Mouse (Mus musculus) layer of hippocampus, postnatal 14 days (tissue): ENCODE results near the gene Nubp1. TPM values are rescaled to one million over a fixed set of nuclear protein-coding genes. Genes with fewer than 3 reads are reported as not detected.

Experiments used
- DNase-seq, 2 experiments: peaks; one replicate each; pipeline ENCODE4 v3.0.0; 2021 to 2022; ENCODE audit warnings: low spot score in 2 of 2, mixed read lengths in 1 of 2
- total RNA-seq, 2 experiments: library from RNA; stranded (reverse); gene quantifications; 2 replicates each; pipeline ENCODE4 v1.2.3; 2021

Gene Nubp1
- total RNA-seq, 2 experiments from 2014 or later: 13.4 to 14.9 TPM

DNA sequence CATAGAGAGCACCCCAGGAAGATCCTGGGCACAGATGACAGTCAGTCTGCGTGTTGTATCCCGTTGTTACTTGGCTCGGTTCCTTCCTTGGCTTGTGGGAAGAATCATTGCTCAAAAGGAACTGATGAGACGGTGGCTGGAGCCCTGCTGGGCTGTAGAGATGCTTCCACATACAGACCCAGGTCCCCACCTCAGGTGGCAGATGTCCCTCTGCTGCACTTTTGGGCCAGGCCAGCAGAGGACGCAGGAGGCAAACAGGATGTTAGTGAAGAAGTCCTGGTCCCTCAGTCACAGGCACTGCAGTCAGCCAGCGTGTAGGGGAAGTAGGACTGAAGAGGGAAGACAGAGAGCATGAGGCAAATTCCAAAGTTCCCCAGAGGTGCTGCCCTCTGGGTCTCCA is 4.2 kb downstream of the Nubp1 start:
- peak; percentile 46 to 66 for DNase-seq

DNA sequence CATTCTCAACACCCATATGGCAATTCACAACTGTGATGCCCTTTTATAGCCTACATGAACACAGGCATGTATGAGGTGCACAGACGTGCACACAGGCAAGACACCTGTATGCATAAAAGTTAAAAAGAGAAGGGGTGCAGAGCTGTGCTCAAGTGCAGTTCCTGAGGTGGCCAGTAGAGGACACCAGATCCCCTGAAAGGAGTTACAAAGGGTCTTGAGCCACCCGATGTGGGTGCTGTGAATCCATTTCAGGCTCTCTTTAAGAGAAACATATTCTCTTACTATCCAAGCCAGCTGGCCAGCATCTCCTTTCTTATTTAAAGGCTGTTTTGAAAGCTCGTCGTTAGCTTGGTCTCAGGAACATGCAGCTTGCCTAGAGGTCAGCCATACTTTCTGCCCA is 5.1 kb downstream of the Nubp1 start:
- DNase-seq: no peak

- DNase-seq: no peak
These were observed 6.0 kb downstream of the Nubp1 start for GRCm38 (mm10) chr16:10417723-10418259.

GRCm38 (mm10) chr16:10420447-10421054 is 8.8 kb downstream of the Nubp1 start:
- no peak for DNase-seq

DNA sequence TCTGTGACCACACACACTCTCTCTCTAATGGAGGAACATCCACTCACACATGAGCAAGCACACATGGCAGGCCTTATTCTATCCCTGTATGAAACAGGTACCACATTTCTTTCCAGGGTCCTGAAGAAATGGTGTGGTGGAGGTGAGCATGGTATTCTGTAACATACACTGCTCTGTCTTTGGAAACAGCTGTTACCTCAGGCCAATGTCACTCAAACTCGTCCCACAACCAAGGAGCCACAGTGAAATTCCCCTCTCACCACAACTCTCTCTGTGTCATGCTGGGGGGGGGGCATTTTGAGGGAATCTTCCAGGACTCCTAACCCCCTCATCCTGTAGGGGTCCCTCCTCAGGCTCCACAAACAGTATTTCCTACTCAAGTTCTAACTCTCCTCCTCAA is 20.2 kb downstream of the Nubp1 start:
- DNase-seq: no peak

DNA sequence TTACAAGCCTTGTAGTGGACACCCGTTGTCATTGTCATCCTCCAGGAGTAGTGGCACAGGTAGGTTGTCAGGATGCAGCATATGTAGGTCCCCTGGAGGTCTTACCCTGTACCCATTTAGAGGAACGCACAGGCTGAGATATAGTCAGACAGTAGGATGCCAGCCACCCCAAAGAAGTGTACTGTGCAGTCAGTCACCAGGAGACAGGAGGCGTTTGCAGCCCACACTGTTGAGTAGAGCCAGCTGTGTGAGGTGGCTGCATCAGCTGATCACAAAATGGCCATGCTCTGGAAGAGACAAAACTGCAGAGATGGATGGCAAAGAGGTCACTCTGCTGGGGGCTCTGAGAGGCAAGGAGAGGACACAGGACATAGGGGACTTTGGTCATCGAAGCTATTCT is 20.6 kb downstream of the Nubp1 start:
- no peak for DNase-seq

- DNase-seq: no peak
These were observed 21.6 kb downstream of the Nubp1 start for GRCm38 (mm10) chr16:10433344-10433743.

DNA sequence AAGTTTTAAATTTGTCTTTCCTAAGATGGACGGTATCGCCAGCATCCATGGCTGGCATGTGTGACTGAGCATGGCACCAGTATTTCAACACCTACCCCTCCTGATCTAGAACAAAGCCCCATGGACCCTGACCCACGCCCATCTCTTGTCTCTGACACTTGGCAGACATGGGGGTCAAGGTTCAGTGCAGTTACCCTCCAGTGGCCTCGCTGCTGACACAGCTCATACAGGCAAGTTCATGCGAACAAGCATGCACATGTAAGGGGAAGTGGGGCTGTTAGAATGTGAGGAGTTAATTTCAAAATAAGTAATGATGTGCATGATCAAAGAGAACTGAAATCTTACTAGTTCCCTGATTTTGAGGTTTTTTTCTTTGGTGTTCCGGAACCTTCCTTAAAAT is 24.4 kb downstream of the Nubp1 start:
- DNase-seq: no peak

DNA sequence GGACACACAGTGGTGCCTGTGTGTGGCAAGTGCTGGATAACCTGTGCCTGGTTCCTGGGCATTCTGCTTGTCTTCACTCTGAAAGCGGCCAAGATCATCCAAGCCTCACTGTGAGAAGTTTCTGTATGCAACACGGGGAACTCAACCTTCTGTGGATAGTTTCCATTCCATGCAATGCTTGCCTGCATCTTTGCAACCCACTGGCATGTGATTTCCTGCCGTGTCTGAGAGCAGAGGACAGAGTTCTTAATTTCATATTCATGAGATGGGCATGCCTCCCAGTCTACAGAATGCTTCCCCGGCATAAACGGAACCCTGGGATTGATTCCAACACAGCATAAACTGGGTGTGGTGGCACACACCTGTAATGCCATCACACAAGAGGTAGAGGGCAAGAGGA is 26.3 kb downstream of the Nubp1 start:
- no peak for DNase-seq

GRCm38 (mm10) chr16:10441328-10441727 is 29.6 kb downstream of the Nubp1 start:
- no peak for DNase-seq

DNA sequence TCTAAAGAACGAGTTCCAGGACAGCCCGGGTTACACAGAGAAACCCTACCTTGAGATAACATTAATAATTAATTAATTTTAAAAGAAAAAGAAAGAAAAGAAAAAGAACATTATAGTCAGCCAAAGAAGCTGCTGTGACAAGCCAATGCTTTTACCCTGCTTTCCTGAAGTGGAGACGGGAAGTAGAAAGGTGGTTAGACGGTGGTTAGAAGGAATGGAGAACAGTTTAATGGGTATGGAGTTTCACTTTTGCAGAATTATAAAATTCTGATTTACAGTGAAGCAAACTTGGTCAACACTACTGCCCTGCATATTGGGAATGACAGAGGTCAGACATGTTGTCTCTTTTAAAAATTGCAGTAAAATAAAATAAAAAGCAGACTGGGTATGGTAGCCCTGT is 30.0 kb downstream of the Nubp1 start:
- DNase-seq: no peak

DNA sequence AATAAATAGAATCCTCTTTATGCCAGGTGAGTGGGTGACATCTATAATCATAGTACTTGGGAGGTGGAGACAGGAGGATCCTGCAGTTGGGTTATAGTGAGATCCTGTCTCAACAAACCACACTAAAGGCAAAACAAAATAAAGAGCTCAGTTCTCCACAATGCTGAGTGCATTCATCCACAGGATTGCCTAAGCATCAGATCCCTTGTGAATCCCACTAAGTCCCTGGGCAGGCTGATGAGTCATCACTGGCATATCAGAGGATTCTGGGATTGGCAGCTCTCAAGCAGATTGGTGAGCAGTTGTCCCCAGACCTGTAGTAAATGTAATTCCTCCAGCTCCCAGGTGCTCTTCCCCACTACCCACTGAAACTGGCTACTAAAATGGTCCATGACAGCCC is 32.0 kb downstream of the Nubp1 start:
- no peak for DNase-seq

- no peak for DNase-seq
These were observed 35.0 kb downstream of the Nubp1 start for GRCm38 (mm10) chr16:10446573-10447263.

DNA sequence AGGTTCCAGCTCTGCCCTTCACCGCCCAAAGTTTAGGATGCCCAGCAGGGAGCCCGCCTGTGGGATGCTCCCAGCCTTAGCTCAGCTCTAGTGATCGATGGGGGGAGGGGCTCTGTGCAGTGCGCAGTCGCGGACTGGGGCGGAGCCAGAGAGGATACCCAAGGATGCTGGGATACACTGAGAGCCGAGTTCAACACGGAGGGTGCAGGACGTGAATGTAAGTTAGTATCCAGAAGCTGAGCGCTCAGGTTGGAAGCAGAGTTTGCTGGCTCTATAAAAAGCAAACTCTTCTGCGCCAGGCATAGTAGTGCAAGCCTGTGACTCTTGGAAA is 35.5 kb downstream of the Nubp1 start, which contains the start of gene Tvp23a:
Gene Tvp23a, minus strand, starts transcription at position 99 of the 331 bp plus-strand sequence.
- peak; percentile 84 to 92 for DNase-seq

GRCm38 (mm10) chr16:10447781-10448180 is 36.0 kb downstream of the Nubp1 start:
- DNase-seq: no peak

DNA sequence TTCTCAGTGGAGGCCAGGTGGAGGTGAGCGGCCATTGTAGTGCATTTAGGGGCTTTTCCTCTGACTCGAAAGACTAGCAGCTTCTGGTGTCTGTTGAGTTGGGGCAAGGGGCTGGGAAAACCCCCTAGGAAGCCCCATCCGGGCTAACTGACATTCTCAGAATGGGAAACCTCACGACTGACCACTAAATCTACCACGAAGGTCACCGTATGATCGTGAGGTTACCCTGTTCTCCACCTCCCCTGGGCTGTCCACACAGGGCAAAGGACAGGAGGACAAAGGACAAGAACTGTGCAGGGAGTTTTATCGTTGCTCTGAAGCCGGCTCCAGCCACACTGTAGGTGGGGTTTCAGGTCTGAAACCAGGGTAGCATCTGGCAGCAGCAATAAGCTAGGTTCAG is 37.2 kb downstream of the Nubp1 start:
- no peak for DNase-seq

- no peak for DNase-seq
These were observed 40.2 kb downstream of the Nubp1 start for GRCm38 (mm10) chr16:10451906-10452305.

GRCm38 (mm10) chr16:10452445-10452896 is 40.7 kb downstream of the Nubp1 start:
- peak; percentile 78 to 87 for DNase-seq

- no peak for DNase-seq
These were observed 42.3 kb downstream of the Nubp1 start for GRCm38 (mm10) chr16:10453872-10454582.

- DNase-seq: no peak
These were observed 42.8 kb downstream of the Nubp1 start for GRCm38 (mm10) chr16:10454583-10454974.

GRCm38 (mm10) chr16:10460188-10460587 is 48.4 kb downstream of the Nubp1 start:
- DNase-seq: no peak

DNA sequence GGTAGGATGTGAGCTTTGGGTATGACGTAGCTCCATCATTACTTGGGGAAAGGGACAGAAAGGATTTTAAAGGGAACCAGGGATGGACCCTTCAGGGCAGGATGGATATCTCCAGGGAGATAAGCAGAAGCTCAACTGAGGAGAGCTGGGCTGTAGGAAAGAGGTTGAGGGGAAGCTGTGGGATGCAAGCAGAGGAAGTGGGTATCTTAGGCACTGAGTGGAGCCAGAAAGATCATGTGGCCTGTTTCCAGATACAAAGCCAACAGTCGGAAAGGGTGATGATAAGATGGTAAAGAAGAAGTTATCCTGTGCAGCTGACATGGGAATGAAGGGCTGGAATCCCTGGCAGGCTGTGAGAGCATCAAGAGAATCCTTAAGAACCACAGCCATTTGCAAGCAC is 49.4 kb downstream of the Nubp1 start:
- no peak for DNase-seq
